Mouse (Mus musculus) adrenal gland, adult (tissue): ENCODE results near the gene Olfr1284.
"Not testable (repeated sequence)": the region's sequence is repeated elsewhere in the genome, so short reads cannot be mapped to it uniquely, and the experiment has no call there.

Source experiments
- DNase-seq, 2 experiments: peaks; one replicate each; pipeline ENCODE4 v3.0.0; 2022 to 2023; ENCODE audit warnings: low spot score in 1 of 2; ENCODE audit not compliant: inconsistent age in 2 of 2

Olfr1284 gene

GRCm38 (mm10) chr2:111375222-111375621 lies at the start of gene Olfr1284:
TSS of gene Olfr1284 (plus strand) at chr2:111375522.
- DNase-seq = no peak

GRCm38 (mm10) chr2:111326220-111326619 lies 49.1 kb upstream of the Olfr1284 start, which contains the start of gene Olfr1281:
TSS of gene Olfr1281 (plus strand) at chr2:111326520.
- DNase-seq = no peak

GRCm38 (mm10) chr2:111333721-111334120 lies 41.6 kb upstream of the Olfr1284 start:
- DNase-seq = not testable (repeated sequence)

GRCm38 (mm10) chr2:111335976-111336375 lies 39.3 kb upstream of the Olfr1284 start, which contains the start of gene Olfr1282:
TSS of gene Olfr1282 (minus strand) at chr2:111336076.
- DNase-seq = no peak

GRCm38 (mm10) chr2:111366490-111366889 lies 8.8 kb upstream of the Olfr1284 start, which contains the start of gene Olfr1283:
TSS of gene Olfr1283 (plus strand) at chr2:111366790.
- DNase-seq = no peak

GRCm38 (mm10) chr2:111422931-111423330 lies 47.6 kb downstream of the Olfr1284 start, which contains the start of gene Olfr1286:
TSS of gene Olfr1286 (minus strand) at chr2:111423115.
- DNase-seq = no peak
